Mouse (Mus musculus) thymus, adult 2 months (tissue): ENCODE results near the gene Coq4.

Experiments
- CTCF ChIP-seq: fragments of 200-500 bp; IDR thresholded peaks from 2 replicates; pipeline ENCODE4 v1.5.1; 2012; ENCODE audit warnings: mild to moderate bottlenecking, control low read depth, low read length, moderate library complexity, borderline replicate concordance; ENCODE audit not compliant: control insufficient read depth, poor library complexity, insufficient read depth; ENCODE audit errors: extremely low read depth
- POLR2A ChIP-seq: fragments of 200-500 bp; IDR thresholded peaks from 2 replicates; pipeline ENCODE4 v1.6.1; 2012; ENCODE audit warnings: mild to moderate bottlenecking, low read length, control low read depth, moderate library complexity; ENCODE audit not compliant: control insufficient read depth, poor library complexity, insufficient read depth; ENCODE audit errors: extremely low read depth

- TF ChIP-seq CTCF (no peak), POLR2A (no peak)
Observed at GRCm38 (mm10) chr2:29803400-29803831, 16.1 kb downstream of the Coq4 start.
